Mouse (Mus musculus): Measurements from ENCODE around the gene Tnpo1. TPM values are rescaled to one million over a fixed set of nuclear protein-coding genes. Genes with fewer than 3 reads are reported as not detected.

The Tnpo1 gene
- total RNA-seq, 4 experiments from 2014 or later, result 62.4 to 73.5 (median 71.6) TPM

DNA sequence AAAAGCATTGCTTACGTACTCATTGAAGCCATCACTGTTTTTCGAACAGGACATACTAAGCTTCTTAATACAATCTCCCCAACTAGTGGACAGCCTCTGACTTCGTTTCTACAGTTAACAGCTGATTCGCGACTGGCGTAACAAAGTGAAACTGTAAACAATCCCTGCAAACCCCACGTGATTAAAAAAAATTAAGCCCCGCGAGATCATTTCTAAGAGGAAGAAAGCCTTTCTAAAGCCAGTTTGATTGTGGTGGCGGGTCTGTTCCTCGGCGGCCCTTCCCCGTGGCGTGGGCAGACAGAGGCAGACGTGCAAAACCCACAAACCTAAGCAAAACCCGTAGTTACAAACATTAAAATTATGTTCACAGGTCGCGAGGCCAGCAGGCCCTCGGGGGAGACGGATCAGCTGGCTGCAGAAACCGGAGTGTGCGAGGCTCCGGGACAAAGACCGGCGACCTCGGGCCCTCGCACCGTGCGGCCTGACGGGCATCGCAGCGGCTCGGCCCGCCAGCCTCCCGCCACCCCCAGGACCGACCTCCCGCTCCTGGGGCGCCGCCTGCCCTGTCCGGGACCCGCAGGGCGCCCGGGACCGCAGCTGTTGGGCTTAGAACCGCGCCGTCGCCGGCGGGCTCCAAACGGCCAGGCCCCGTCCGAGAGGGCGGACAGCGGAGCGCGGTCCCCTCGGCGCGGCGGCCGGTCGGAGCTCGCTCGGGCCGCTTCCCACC, 535 bp downstream of the Tnpo1 start:
- DNase-seq (ENCODE audit: low spot score in 2 of 2), result peak; percentile 27 to 46

DNA sequence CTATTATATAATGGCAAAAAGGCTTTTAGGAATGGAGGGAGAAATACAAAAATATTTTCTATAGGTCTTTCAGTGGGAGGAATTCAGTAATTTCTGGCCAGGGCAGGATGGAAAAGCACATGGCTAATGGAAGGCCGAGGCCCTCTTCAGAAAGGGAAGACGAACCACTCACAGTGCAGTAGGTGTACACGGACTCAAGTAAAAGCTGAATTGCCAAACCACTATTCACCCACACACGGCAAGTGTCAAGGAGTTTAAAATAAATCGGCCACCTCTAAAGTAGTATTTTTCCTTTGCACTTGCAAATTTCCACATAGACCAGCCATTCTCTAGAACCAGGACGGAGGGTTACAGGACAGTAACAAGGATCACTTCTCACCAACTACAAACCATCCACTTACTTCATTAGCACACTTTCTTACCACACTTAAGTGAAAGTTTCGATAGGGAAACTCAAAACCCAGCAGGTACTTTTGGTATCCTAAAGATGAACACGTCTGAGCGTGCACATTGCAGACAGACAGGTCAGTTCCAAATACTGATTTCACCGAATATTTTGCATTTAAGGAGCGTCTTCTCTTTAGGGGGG, 1.2 kb downstream of the Tnpo1 start:
- DNase-seq (ENCODE audit: low spot score in 2 of 2), result no peak

DNA sequence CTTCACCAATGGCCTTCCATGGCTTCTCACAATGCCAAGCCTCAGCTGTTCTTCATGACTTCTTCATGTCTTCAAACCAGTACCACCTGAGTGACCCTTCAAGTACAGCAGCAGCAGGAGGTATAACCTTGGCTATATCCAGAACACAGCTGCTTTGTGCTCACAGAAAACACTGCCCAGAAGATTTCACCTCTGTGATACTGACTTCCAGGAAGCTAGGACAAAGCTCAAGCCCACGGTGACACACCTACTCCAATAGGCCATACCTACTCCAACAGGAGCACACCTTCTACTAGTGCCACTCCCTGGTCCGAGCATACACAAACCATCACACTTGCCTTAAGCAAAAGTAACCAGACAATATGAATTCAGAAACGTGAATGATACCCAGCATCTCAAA, 3.4 kb downstream of the Tnpo1 start:
- DNase-seq (ENCODE audit: low spot score in 2 of 2), result no peak

DNA sequence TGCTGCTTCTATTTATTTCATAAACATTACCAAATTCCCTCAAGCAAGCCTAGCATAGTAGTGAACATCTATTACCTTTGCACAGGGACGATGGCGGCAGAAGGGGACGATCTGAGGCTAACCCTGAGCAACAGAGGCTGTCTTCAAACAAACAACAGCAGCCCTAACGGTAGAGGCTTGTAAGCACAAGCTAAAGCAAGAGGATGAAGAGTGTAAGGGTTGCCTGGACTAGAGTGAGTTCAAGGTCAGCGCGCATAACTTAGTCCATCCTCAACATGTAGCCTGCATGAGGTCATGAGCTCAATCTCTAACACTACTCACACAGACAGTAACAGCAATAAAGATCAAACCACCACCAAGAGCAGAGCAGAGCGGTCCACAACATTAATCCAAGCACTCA, 4.9 kb downstream of the Tnpo1 start:
- DNase-seq (ENCODE audit: low spot score in 2 of 2), result no peak

DNA sequence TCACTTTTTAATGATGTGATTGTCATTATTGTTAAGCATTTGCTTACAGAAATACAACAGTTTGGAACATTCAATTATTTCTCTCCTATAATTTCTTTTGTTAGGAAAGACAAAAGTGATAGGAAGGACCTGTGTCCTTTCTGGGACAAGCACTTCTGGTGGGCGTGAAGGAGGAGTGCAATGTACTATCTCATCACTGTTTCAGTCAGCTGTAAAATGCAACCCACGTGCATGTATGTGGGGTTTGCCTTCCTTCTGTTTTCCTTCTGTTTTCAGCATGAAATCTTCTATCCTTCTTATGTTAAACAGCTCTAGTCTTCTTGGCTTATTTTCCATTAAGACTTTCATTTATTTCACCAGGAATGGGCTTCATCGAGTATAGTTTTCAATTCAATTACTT, 5.9 kb downstream of the Tnpo1 start:
- DNase-seq (ENCODE audit: low spot score in 2 of 2), result no peak

DNA sequence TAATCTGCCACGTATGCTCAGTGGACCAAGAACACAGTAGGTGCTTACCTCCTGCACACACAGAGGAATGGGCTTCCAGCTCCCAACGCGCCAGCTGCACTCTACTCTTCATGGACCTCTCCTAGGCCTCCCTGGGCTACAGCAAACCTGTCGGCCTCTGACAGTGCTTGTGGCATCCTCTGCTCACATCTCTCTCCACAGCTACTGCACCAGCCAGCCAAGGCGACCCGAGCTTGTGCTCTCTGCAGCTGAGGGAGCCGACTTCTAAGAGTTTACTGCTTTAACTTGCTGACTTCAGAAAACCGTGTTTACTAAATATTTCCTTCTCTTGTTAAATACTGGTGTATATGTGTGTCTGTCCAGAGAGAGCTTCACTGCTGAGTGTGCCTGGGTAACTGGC, 6.5 kb downstream of the Tnpo1 start:
- DNase-seq (ENCODE audit: low spot score in 2 of 2), result no peak

DNA sequence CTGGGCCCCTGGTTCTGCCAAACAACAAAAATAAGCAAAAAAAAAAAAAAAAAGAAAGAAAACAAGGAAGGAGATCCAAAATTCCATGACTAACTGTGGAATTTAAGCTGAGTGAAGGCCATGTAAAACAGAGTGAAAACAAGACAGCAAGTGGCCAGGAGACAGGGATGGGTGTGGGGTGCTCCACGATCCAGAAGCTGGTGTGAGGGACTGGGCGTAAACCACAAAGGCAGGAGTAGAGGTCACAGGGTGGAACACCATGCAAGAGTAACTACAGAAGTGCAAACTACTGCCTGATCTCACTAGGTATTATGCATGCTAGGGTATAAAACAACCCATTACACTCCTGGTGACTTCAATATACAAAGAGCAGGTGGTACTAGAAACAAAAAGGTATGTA, 8.3 kb downstream of the Tnpo1 start:
- no peak for DNase-seq (ENCODE audit: low spot score in 2 of 2)

DNA sequence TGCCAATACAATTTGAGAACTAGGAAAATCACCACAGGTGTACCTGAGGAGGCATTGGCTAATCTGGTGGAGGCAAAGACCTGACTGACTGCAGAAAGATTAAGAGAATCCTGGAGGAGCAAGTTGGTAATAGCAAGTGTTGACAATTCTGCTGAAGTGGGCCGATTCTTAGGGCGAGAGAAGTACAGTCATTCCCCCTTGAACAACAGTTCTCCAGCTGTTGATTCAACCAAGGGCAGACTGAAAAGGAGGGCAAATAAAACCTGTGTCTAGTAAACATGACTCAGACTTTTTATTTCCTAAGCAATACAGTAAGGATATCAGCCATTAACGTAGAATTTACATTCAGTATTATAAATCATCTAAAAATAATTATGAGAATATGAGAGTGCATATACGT, 10.6 kb downstream of the Tnpo1 start:
- no peak for DNase-seq (ENCODE audit: low spot score in 2 of 2)

DNA sequence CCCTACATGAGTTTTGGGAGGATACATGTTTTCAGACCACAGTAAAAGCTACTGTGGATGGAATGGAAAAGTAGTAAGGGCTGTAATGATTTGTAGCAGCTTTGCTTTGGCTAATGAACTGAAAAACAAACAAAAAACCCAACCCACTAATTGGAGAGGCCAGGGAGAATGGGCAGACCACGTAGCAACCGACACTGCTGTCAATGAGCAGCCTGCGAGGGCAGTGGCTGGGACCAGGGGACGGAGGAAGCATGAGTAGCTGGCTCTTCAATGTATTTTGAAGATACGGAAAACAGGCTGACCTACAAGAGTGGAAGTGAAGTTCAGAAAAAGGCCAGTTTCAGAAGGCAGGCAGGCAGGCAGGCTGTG, 11.4 kb downstream of the Tnpo1 start:
- DNase-seq (ENCODE audit: low spot score in 2 of 2), result no peak

DNA sequence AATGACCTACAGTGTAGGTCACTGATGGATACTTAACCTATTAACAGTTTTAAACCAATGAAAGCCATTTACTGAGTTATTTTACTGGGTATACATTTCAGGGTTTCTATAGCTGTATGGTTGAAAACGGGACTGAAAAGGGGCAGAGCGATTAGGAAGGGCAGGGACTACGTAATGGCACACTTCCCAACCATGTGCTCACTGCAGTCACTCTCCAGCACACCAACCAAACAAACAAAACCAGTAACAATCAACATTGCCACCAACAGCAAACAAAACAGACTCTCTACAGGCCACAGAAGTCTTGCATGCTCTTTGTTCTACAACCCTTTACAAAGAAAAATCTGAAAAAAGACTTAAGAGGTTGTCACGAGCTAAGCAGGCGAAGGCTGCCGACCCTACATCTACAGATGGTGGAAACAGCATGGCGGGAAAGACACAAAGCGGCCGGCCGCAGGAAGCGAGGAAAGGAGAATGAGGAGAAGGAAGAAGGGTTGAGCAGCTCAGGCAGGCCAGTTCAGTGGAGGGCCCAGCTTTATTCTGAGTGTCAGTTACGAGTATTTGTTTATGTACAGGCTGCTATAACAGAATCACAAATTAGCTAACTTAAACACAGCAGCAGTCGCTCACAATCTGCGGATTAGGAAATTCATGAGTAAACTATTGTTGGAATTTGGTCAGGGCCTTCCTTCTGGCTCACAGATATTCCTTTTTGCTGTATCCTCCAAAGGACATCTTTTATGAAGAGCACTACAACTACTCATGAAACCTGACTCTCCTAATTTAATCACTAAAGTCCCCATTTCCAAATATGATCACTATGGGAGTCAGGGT, 12.0 kb downstream of the Tnpo1 start:
- no peak for DNase-seq (ENCODE audit: low spot score in 2 of 2)

DNA sequence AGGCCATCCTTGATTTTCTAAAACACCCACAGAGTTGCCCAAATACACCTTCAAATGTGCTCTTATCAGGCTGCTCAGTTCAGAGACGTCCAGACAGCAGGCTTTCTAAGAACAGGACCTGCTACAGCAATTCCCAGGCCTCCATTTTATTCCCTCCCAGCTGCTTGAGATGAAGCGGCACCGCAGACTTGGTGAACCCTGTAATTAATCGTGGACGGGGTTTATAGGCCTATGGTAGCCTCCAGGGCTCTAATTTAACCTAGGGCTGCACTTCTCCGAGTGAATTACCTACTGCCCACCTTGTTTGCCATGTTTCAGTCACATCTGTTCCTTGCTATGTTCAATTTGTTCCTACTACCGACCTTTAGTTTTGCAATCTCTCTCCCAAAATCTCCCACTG, 13.0 kb downstream of the Tnpo1 start:
- DNase-seq (ENCODE audit: low spot score in 2 of 2), result no peak

DNA sequence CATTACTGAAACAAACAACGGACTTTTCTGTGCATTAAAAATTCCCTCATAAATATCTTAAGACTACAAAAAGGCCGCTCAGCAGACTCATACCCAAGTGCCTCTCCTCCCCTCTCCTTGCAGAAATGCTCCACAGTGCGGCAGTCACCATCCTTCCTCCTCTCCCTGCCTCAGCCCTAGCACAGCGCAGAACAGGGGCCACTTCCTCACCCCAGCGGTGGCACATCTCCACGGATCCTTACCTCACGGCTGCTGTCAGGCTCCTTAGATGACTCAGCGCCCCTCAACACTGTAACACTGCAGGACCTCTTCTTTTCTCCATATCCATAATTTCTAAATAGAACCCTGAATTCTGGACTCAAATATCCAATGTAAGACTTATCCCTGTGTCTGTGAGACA, 13.6 kb downstream of the Tnpo1 start:
- DNase-seq (ENCODE audit: low spot score in 2 of 2), result no peak

DNA sequence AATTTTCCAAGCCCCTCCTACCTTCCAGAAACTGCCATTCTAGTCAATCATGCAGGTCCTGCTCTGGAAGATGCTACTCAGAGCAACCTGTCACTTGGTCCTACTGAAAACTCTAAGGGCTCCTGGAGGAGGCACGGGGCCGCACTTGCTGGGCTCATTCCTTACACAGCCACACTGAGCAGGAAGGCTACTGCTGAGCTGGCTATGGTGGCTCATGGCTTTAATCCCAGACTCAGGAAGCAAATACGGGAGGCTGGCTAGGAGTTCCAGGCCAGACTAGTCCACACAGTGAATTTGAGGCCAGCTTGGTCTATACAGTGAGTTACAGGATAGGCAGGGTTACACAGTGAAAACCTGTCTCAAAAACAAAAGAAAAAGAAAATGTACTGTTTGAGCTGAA, 15.4 kb downstream of the Tnpo1 start:
- DNase-seq (ENCODE audit: low spot score in 2 of 2), result no peak

DNA sequence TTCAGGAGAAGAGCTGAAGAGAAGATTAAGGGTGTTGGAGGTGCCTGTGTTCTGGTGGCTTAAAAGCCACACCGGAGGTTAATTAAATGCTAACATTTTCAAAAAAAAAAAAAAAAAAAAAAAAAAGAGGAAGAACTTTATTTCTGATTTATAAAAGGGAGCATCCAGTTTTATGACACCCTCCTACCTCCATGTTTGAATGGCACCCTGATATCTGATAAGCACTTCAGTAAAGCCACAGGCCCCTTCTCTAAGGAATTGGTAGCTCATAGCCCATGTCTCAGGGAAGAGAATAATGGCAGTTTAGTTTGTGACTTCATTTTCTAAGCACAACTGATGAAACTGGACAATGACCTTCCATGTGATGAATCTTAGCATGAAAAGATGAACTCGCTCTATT, 21.6 kb downstream of the Tnpo1 start:
- DNase-seq (ENCODE audit: low spot score in 2 of 2), result no peak

DNA sequence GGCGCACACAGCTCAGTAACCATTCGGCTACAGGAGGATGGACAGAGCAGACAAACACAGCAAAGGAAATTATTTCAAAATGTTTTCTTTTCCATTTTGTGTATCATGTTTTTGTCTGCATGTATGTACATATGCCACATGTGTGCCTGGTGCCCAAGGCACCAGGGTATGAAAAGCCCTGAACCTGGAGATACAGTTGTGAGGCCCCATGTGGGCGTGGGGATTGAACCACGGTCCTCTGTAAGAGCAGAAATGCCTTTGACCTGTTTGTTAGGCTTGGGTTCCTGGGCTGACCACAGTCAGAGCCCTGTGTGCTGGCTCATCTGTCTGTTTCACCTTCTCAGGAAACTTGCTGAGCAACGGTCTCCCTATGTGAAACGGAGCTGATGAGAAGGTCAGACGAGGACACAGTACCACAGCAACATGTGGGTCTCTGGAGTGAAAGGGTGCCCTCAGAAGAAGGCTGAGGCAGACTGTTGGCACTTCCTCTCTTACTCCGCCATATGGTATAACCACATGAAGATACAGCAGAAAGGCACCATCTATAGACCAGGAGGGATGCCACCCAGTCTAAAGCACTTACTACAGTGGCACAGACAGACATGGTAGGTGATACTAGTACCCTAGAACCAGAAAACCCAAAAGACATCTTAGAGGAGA, 23.7 kb downstream of the Tnpo1 start:
- DNase-seq (ENCODE audit: low spot score in 2 of 2), result no peak

DNA sequence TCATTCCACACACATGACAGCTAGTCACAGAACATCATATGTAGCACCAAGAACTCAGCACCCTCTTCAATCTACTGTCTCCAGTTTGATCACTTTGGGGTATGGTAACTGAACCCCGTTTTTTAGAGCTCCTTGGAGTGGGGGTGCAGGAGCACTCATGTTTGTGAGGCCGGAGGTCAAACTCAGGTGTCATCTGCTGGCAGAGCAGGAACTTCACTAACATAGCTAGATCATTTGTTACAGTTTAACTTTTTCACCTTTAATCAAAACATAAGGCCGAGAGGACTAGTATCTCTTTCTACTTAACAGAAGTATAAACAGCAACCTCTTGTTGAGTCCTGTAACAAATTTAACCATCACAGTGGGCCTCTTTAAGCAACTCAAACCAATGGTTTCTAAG, 26.6 kb downstream of the Tnpo1 start:
- no peak for DNase-seq (ENCODE audit: low spot score in 2 of 2)

DNA sequence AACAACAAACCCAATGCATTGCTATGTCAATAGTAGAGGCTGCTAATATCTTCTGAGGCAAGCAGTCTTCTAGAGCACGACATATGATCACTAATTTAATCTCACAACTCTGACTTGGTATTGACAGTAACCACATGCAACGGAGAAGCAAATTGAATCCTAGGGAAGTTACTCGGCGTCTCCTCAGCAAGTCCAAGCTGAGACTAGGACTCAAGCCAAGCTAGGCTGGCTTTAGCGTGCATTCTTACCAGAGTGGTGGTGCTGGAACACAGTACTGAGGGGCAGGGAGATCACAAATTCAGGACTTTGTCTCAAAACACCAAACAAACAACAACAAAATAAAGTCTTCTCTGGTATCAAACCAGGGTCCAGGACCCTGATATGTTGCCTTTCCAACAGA, 28.6 kb downstream of the Tnpo1 start:
- no peak for DNase-seq (ENCODE audit: low spot score in 2 of 2)

DNA sequence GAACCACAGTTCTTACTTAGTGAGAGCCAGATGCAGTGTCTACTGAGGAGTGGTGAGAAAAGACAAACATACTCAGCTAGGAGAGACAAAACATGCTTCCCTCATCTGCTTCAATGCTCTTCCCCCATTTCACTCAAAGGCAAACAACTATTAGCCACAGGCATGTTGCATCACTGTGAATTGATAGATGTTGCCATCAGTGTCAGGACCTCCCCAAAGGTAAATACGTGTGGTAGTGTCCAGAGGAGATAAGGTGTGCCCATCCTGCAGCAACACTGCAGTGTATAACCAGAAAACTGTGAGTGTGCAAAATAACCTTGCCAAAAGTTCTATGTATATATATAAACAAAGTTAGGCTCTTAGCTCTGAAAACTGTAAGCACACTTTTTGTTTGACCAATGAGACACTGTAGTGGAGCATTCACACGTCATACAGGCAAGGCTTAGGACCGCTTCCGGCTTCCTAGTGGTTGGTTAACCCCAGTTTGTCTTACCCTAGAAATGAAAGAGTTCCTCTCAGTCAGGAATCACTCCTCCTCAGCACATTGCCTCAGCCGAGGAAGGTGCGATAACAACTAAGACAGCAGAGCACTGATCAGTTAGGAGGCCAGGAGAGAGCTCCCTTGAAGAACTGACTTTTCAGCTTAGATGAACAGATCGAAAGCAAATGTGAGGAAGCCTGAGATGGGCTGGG, 29.6 kb downstream of the Tnpo1 start:
- DNase-seq (ENCODE audit: low spot score in 2 of 2), result no peak

DNA sequence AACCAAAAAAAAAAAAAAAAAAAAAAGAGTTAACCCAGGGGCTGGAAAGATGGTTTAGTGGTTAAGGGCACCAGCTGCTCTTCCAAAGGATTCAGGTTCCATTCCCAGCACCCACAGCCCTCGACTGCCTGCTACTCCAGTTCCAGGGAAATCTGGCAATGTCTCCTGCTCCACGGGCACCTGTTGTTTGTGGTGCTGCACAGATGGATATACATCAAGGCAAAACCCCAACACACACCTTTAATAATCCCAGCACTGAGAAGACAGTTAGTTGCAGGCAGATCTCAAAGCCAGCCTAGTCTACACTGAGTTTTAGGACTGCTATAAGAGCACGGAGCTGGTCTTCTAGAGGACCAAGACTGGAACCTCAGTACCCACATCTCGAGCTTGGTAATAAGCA, 30.2 kb downstream of the Tnpo1 start:
- no peak for DNase-seq (ENCODE audit: low spot score in 2 of 2)

DNA sequence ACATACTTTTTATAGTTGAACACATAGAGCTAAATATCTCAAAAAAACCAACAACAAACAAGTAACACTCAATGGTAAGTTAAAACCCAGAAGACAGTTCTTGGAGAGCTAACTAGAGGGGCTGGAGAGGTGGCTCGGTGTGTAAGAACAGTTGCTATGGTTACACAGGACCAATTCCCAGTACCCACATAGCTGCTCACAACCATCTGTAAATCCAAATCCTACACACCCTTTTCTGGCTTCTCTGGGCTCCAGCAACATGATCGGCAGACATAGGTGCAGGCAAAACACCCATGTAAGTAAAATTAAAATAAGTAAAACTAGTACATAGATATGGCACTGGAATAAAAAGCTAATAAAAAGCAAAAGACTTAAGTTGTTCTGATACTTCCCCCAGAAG, 31.3 kb downstream of the Tnpo1 start:
- DNase-seq (ENCODE audit: low spot score in 2 of 2), result no peak

DNA sequence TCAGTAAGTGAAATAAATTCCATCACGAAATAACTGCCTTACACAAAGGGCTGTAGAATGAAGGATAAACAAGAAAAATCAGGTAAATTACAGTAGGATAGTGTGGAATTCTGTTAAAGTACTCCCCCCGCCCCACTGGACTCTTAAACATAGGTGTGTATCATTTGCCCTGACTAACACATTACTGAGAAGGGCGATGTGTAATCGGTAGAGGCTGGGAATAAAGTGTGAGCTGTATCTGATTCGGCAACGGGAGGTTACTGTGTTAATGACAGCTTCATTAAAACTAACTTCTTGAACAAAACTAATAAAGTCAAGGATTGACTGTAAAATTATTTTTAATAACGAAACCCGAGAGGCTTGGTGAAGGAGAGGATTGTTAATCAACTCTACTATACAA, 34.7 kb downstream of the Tnpo1 start:
- DNase-seq (ENCODE audit: low spot score in 2 of 2), result no peak

DNA sequence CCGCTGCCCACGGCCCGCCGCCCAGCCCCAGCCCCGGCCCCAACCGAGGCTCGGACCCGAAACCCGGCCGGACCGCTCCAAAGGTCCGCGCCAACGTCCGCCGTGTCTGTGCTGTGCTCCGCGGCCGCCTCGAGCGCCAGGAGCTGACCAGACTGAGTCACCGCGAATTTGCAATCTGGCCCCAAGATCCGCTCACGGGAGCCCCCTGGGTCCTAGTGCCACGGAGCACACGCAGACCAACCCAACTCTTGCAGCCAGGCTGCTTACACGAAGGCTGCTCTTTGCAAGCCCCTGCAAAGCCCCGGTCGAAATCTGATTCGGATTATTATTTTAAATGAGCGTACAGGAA, 35.3 kb downstream of the Tnpo1 start:
- DNase-seq (ENCODE audit: low spot score in 2 of 2), result peak; percentile 53 to 78

Data from layer of hippocampus, adult 8-10 months (tissue).